Mouse (Mus musculus): ENCODE measurements around the gene Tspan9.

DNA sequence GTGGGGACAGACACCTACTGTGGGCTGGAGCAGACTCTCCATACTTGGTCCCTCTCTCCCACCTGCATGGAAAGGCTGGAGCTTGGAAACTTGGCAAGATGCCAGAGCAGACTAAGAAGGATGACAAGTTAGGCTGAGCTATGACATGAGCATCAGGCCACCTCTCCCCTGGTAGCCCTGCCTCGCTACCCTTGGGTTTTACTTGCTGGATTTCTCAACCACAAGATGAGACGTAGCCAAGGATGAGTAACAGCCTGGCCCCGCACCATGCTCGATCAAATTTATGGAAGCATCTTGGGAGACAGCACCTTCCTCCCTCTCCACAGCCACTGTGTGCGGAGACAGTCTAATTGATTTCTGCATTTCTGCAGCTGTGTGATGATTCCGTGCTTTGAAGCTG, 28.3 kb downstream of the Tspan9 start:
- TF ChIP-seq CTCF (IDR thresholded peaks at IDR 0.05; ENCODE audit: extremely low read depth, insufficient read depth, insufficient read length, insufficient replicate concordance): no peak
- no peak for TF ChIP-seq POLR2A (IDR thresholded peaks at IDR 0.05; ENCODE audit: low read depth, low read length)
